Mouse (Mus musculus): ENCODE results near the gene Hoxb8. TPM values are rescaled to one million over a fixed set of nuclear protein-coding genes. Genes with fewer than 3 reads are reported as not detected.

Hoxb8 gene
- polyA plus RNA-seq, 1 experiment: not detected

DNA sequence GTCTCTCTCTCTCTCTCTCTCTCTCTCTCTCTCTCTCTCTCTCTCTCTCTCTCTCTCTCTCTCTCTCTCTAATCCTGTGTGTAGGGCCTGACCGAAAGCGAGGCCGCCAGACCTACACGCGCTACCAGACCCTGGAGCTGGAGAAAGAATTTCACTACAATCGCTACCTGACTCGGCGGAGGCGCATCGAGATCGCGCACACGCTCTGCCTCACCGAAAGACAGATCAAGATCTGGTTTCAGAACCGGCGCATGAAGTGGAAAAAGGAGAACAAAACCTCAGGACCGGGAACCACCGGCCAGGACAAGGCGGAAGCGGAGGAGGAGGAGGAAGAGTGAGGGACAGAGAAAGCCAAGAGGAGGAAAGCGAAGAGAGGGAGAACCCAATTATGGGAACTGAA, 7.6 kb downstream of the Hoxb8 start:
- no peaks in the 10 kb centered on the region for H3K4me1 ChIP-seq (ENCODE audit: control insufficient read depth)
- no peaks in the 10 kb centered on the region for H3K9me3 ChIP-seq (ENCODE audit: control insufficient read depth, low read length)
- H3K36me3 ChIP-seq (ENCODE audit: control insufficient read depth): no peaks in the 10 kb centered on the region
- TF ChIP-seq GATA1 (IDR thresholded peaks at IDR 0.05; ENCODE audit: low read length) (no peak), TAL1 (IDR thresholded peaks at IDR 0.05; ENCODE audit: low read length) (no peak)
- H3K27me3 ChIP-seq (ENCODE audit: control insufficient read depth): peaks cover 100% of the 10 kb centered on the region
- H3K4me3 ChIP-seq (replicated peaks): no peak overlapping the region

- Histone ChIP-seq H3K4me1 (ENCODE audit: control insufficient read depth) (no peaks in the 10 kb centered on the region), H3K4me3 (replicated peaks) (no peak overlapping the region), H3K27me3 (ENCODE audit: control insufficient read depth) (peaks cover 100% of the 10 kb centered on the region), H3K36me3 (ENCODE audit: control insufficient read depth) (no peaks in the 10 kb centered on the region), H3K9me3 (ENCODE audit: control insufficient read depth, low read length) (no peaks in the 10 kb centered on the region)
- TF ChIP-seq TAL1 (IDR thresholded peaks at IDR 0.05; ENCODE audit: low read length) (no peak), GATA1 (IDR thresholded peaks at IDR 0.05; ENCODE audit: low read length) (no peak)
Observed at GRCm38 (mm10) chr11:96289837-96290236, 8.1 kb downstream of the Hoxb8 start.

DNA sequence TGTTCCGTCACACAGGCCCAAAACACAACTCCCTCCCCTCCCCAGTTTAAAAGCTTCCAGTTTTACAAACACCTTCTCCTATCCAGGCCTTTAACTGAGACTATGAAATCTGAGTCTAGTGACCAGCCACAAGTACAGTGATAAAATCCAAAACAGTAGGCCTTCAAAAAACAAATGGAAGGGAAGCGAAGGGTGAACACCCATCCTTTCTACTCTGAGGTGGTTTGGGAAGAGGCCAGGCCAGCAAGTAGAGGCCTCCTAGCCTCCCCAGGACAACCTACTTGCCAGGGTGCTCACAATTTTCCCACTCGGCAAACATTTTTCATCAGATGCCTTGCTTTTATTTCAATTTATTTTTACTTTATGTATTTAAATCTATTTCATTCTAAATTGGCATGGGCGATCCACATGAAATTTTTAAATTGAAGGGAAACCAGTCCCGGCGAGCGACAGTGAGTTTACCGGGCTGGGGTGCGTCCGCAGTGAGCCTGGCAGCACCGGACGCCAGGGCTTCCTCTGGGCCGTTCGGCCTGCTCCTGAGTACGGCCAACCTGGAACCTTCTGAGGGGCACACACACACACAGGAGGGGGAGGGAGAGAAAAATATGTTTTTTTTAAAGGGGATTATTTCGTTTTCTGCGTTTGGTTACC, 9.1 kb downstream of the Hoxb8 start:
- H3K4me3 ChIP-seq (replicated peaks): no peak overlapping the region
- H3K4me1 ChIP-seq (ENCODE audit: control insufficient read depth): no peaks in the 10 kb centered on the region
- peaks cover 100% of the 10 kb centered on the region for H3K27me3 ChIP-seq (ENCODE audit: control insufficient read depth)
- TF ChIP-seq GATA1 (IDR thresholded peaks at IDR 0.05; ENCODE audit: low read length) (no peak), TAL1 (IDR thresholded peaks at IDR 0.05; ENCODE audit: low read length) (no peak)
- H3K36me3 ChIP-seq (ENCODE audit: control insufficient read depth): no peaks in the 10 kb centered on the region
- no peaks in the 10 kb centered on the region for H3K9me3 ChIP-seq (ENCODE audit: control insufficient read depth, low read length)

GRCm38 (mm10) chr11:96291681-96292564, 10.2 kb downstream of the Hoxb8 start, which contains the start of gene Hoxb6:
Gene Hoxb6, plus strand, starts transcription at chr11:96292476.
- Histone ChIP-seq H3K36me3 (ENCODE audit: control insufficient read depth) (no peaks in the 10 kb centered on the region), H3K9me3 (ENCODE audit: control insufficient read depth, low read length) (no peaks in the 10 kb centered on the region), H3K4me1 (ENCODE audit: control insufficient read depth) (no peaks in the 10 kb centered on the region), H3K4me3 (replicated peaks) (no peak within 1 kb of the TSS), H3K27me3 (ENCODE audit: control insufficient read depth) (peaks cover 100% of the 10 kb centered on the region)
- TF ChIP-seq TAL1 (IDR thresholded peaks at IDR 0.05; ENCODE audit: low read length) (no peak), GATA1 (IDR thresholded peaks at IDR 0.05; ENCODE audit: low read length) (no peak)

- no peak for TF ChIP-seq GATA1 (IDR thresholded peaks at IDR 0.05; ENCODE audit: low read length)
- no peak for TF ChIP-seq TAL1 (IDR thresholded peaks at IDR 0.05; ENCODE audit: low read length)
- Histone ChIP-seq H3K4me1 (ENCODE audit: control insufficient read depth) (no peaks in the 10 kb centered on the region), H3K9me3 (ENCODE audit: control insufficient read depth, low read length) (no peaks in the 10 kb centered on the region), H3K4me3 (replicated peaks) (no peak overlapping the region), H3K36me3 (ENCODE audit: control insufficient read depth) (no peaks in the 10 kb centered on the region), H3K27me3 (ENCODE audit: control insufficient read depth) (peaks cover 100% of the 10 kb centered on the region)
Observed at GRCm38 (mm10) chr11:96292565-96293301, 11.0 kb downstream of the Hoxb8 start.

DNA sequence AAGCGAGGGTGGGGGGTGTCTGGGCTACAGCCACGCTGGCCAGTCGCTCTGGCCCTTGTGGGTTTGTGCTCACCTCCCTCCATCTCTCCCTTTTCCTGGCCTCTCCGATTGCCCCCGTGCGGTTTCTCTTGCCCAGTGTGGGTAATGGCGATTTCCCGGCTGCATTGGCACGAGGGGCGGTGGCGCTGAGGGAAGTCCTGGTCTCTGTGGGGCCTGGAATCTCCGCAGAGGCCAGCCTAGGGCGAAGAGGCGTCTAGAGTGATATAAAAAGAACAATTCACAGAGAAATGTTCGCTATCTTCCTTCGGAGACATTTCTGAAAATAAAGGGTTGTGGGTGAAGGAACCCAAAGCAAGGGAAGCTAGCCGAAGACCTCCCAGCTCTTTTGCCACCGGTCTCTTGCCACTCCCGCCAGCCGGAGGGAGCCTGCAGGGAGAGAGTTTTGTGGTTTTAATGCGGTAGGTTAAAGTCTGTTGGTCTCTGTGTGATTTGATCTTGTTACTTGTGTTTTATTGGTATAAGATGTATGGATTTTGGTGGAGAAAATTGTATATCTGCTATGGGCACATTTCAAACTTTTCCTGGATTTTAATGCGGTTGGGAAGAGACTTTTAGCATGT, 11.7 kb downstream of the Hoxb8 start:
- TF ChIP-seq TAL1 (IDR thresholded peaks at IDR 0.05; ENCODE audit: low read length) (no peak), GATA1 (IDR thresholded peaks at IDR 0.05; ENCODE audit: low read length) (no peak)
- Histone ChIP-seq H3K36me3 (ENCODE audit: control insufficient read depth) (no peaks in the 10 kb centered on the region), H3K4me3 (replicated peaks) (no peak overlapping the region), H3K4me1 (ENCODE audit: control insufficient read depth) (no peaks in the 10 kb centered on the region), H3K27me3 (ENCODE audit: control insufficient read depth) (peaks cover 100% of the 10 kb centered on the region), H3K9me3 (ENCODE audit: control insufficient read depth, low read length) (no peaks in the 10 kb centered on the region)

DNA sequence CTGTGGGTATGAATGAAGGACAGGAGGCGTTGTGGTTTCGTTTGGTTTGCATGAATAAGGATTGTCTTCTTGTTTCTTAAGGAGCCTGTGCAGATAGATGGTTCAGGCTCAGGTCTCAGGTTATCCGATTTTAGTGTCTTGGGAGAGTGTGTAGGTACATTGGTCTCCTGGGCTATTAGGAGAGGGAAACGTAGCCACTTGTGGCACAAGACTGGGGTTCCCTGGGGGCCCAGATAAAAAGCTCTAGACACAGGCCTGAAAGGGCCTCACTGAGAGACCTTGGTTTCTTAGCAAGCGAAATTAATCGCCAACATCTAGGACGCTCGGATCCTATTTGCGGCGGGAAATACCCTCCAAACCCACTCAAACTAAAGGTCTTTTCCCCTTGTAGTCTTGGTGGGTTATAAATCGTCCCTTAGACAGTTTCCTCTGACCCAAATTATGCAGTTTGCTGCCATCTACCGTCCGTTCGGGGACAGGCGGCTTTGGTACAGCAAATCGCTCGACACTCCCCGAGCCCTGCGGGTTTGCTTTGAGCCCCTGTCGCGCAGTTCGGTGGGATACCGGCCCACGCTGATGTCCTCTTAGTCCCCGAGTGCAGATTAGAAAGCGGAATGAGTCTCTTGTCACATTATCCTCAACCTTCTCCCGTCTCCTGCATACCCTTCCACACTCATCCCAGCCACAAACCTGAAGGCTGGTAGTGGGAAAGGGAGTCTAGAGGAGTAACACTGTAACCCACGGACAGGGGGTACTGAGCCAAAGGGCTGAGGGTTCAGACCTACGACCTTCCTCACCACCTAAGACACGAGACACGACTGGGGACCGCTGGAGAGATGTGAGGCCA, 12.8 kb downstream of the Hoxb8 start:
- H3K36me3 ChIP-seq (ENCODE audit: control insufficient read depth): no peaks in the 10 kb centered on the region
- no peaks in the 10 kb centered on the region for H3K4me1 ChIP-seq (ENCODE audit: control insufficient read depth)
- peaks cover 100% of the 10 kb centered on the region for H3K27me3 ChIP-seq (ENCODE audit: control insufficient read depth)
- no peaks in the 10 kb centered on the region for H3K9me3 ChIP-seq (ENCODE audit: control insufficient read depth, low read length)
- TF ChIP-seq GATA1 (IDR thresholded peaks at IDR 0.05; ENCODE audit: low read length) (no peak), TAL1 (IDR thresholded peaks at IDR 0.05; ENCODE audit: low read length) (no peak)
- no peak overlapping the region for H3K4me3 ChIP-seq (replicated peaks)

All from erythroblast, embryonic 14.5 days (primary cell).